ENCODE assay signal across 8 mouse cellular contexts in the genomic region with DNA sequence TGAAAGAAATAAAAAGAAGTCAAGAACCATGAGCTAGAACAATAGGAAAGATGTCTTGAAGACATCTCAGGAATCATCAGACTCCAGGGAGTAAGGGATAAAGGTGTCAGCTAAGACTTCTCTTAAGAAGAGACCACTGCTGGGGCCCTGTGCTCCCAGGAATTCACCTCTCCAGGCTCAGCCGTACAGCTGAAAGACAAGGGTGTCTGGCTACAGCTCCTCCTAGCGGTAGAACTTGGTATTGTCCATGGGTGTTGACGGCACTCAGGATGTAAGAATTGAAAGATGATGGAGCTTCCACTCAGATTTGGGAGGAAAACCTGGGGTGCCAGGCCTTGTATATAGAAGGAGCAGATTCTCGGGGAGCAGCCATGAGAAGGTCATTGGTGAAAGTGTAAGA. TPM values are rescaled to one million over a fixed set of nuclear protein-coding genes. Genes with fewer than 3 reads are reported as not detected.
DNase-seq lines count a peak whose midpoint lies in the region; ATAC-seq and TF ChIP-seq lines count a peak whose summit lies in the region.

No protein-coding gene starts in this region.

- no peaks in the 10 kb centered on the region for H3K9me3 ChIP-seq in forebrain, postnatal 0 days (ENCODE audit: low read length)
- H3K9me3 ChIP-seq in forebrain, embryonic 15.5 days: no peaks in the 10 kb centered on the region
- no peaks in the 10 kb centered on the region for H3K9me3 ChIP-seq in stomach, postnatal 0 days (ENCODE audit: control insufficient read depth, low read length)

- H3K4me2 ChIP-seq in forebrain, postnatal 0 days (ENCODE audit: low read depth): no peak overlapping the region
- H3K4me2 ChIP-seq in forebrain, embryonic 15.5 days (replicated peaks): no peak overlapping the region
- no peak overlapping the region for H3K4me2 ChIP-seq in stomach, postnatal 0 days (replicated peaks; ENCODE audit: low read depth)

- no peak for TF ChIP-seq EP300 in stomach, postnatal 0 days (optimal IDR thresholded peaks at IDR 0.05)

- H3K27ac ChIP-seq in forebrain, postnatal 0 days (ENCODE audit: low read depth, low read length): no peak overlapping the region
- no peak overlapping the region for H3K27ac ChIP-seq in forebrain, embryonic 15.5 days (replicated peaks)
- H3K27ac ChIP-seq in stomach, postnatal 0 days (replicated peaks): no peak overlapping the region

- no peak for ATAC-seq in forebrain, postnatal 0 days
- ATAC-seq in forebrain, embryonic 15.5 days (replicated peaks): no peak
- ATAC-seq in Patski: peak; percentile 35
- ATAC-seq in granulocyte monocyte progenitor cell, adult 5-6 weeks (replicated peaks; ENCODE audit: poor library complexity, severe bottlenecking): peak; percentile 80
- ATAC-seq in stomach, postnatal 0 days (ENCODE audit: low FRiP score, low TSS enrichment): peak; percentile 29; the same call in 1 of the 2 replicates

- WGBS in forebrain, postnatal 0 days: 4% methylated on average over 4 of the region's 4 CpGs
- WGBS in forebrain, embryonic 15.5 days: 3% methylated on average over 4 of the region's 4 CpGs
- WGBS in stomach, postnatal 0 days: 5% methylated on average over 4 of the region's 4 CpGs

- H3K4me1 ChIP-seq in forebrain, postnatal 0 days (ENCODE audit: insufficient read depth): no peaks in the 10 kb centered on the region
- no peaks in the 10 kb centered on the region for H3K4me1 ChIP-seq in forebrain, embryonic 15.5 days
- H3K4me1 ChIP-seq in stomach, postnatal 0 days (replicated peaks; ENCODE audit: control insufficient read depth, insufficient read depth): no peaks in the 10 kb centered on the region

- peak; percentile 79 for DNase-seq in forebrain, postnatal 0 days
- peak; percentile 15 for DNase-seq in Patski (ENCODE audit: low read depth, low spot score)
- DNase-seq in cerebellum, postnatal 10 days: peak; percentile 90 to 93
- DNase-seq in layer of hippocampus, postnatal 25 days (ENCODE audit: extremely low spot score in 1 of 2, low spot score in 1 of 2): peak; percentile 74 to 96
- peak; percentile 89 for DNase-seq in naive thymus-derived CD4-positive, alpha-beta T cell, adult 2 months (ENCODE audit: low read depth)
- DNase-seq in stomach, postnatal 0 days (ENCODE audit: low spot score): peak; percentile 76

- POLR2A ChIA-PET in Patski (lab: Charles Lee): interaction anchor here (1.3 kb wide), 1 partner anchor 14 kb away, joined by 5 read pairs; no protein-coding TSS in a partner anchor

- TF ChIP-seq CTCF in forebrain, postnatal 0 days (IDR thresholded peaks at IDR 0.05; ENCODE audit: low read depth): peak; percentile 88
- TF ChIP-seq CTCF in Patski (IDR thresholded peaks at IDR 0.05): peak; percentile 95
- peak; percentile 95 for TF ChIP-seq CTCF in stomach, postnatal 0 days (IDR thresholded peaks at IDR 0.05; ENCODE audit: low read depth)

- in situ Hi-C loops in Patski (cut with MboI; ENCODE audit: low pct_unique_long_range_greater_than_20kb): no loop called here

- CTCF ChIA-PET in Patski (lab: Charles Lee): interaction anchor here (0.8 to 4.3 kb wide), 24 partner anchors 8 to 87 kb away, joined by 3 to 40 read pairs (median 4); a partner anchor contains a TSS

- no peaks in the 10 kb centered on the region for H3K27me3 ChIP-seq in forebrain, postnatal 0 days (ENCODE audit: insufficient read depth, low read length)
- H3K27me3 ChIP-seq in forebrain, embryonic 15.5 days: no peaks in the 10 kb centered on the region
- peaks cover 57% of the 10 kb centered on the region for H3K27me3 ChIP-seq in Patski
- H3K27me3 ChIP-seq in stomach, postnatal 0 days (ENCODE audit: control insufficient read depth, insufficient read depth, low read length): no peaks in the 10 kb centered on the region

- H3K4me3 ChIP-seq in forebrain, postnatal 0 days (ENCODE audit: low read depth, low read length): no peak overlapping the region
- no peak overlapping the region for H3K4me3 ChIP-seq in forebrain, embryonic 15.5 days
- H3K4me3 ChIP-seq in stomach, postnatal 0 days (ENCODE audit: low read depth, low read length): no peak overlapping the region

- no peaks in the 10 kb centered on the region for H3K36me3 ChIP-seq in forebrain, postnatal 0 days (ENCODE audit: insufficient read depth)
- no peaks in the 10 kb centered on the region for H3K36me3 ChIP-seq in forebrain, embryonic 15.5 days
- H3K36me3 ChIP-seq in stomach, postnatal 0 days (ENCODE audit: control insufficient read depth, insufficient read depth, low read length): no peaks in the 10 kb centered on the region

- H3K9ac ChIP-seq in forebrain, postnatal 0 days: no peak overlapping the region
- no peak overlapping the region for H3K9ac ChIP-seq in forebrain, embryonic 15.5 days (replicated peaks)
- no peak overlapping the region for H3K9ac ChIP-seq in stomach, postnatal 0 days (ENCODE audit: low read length)

RNA-seq across cellular contexts. Expression of a gene that starts 7.9 kb away (rescaled TPM):
- total RNA-seq in forebrain, postnatal 0 days (2014; rRNA removed): not detected in 2 replicates
- polyA plus RNA-seq in forebrain, postnatal 0 days (2015; fragmentation: Nextera tagmentation; extraction: Ambion mirVana): not detected in 2 replicates
- not detected in 2 replicates for polyA plus RNA-seq in forebrain, embryonic 15.5 days (2015; fragmentation: Nextera tagmentation; extraction: Ambion mirVana)
- not detected for polyA plus RNA-seq in Patski (2021)
- not detected in 2 replicates for total RNA-seq in granulocyte monocyte progenitor cell, adult 5-6 weeks (2014; fragmentation: Nextera tagmentation)
- total RNA-seq in granulocyte monocyte progenitor cell, adult 5-6 weeks (2017): 0.10 TPM in 1 of 2 replicates, not detected in the other
- total RNA-seq in layer of hippocampus, postnatal 25 days (2021): not detected
- 0.08 and 0.11 TPM in 2 replicates for polyA plus RNA-seq in stomach, postnatal 0 days (2015; fragmentation: Nextera tagmentation; extraction: Ambion mirVana)

RNA-seq across cellular contexts. Expression of a gene that starts 14.5 kb away (rescaled TPM):
- 10.4 and 12.3 TPM in 2 replicates for total RNA-seq in forebrain, postnatal 0 days (2014; rRNA removed)
- 4.3 and 4.9 TPM in 2 replicates for polyA plus RNA-seq in forebrain, postnatal 0 days (2015; fragmentation: Nextera tagmentation; extraction: Ambion mirVana)
- polyA plus RNA-seq in forebrain, embryonic 15.5 days (2015; fragmentation: Nextera tagmentation; extraction: Ambion mirVana): 4.7 and 7.2 TPM in 2 replicates
- polyA plus RNA-seq in Patski (2021): 2.8 TPM
- 1.8 and 9.6 TPM in 2 replicates for total RNA-seq in granulocyte monocyte progenitor cell, adult 5-6 weeks (2014; fragmentation: Nextera tagmentation)
- total RNA-seq in granulocyte monocyte progenitor cell, adult 5-6 weeks (2017): 0.57 and 1.0 TPM in 2 replicates
- 10 to 100 TPM; 11.1 TPM for total RNA-seq in layer of hippocampus, postnatal 25 days (2021)
- polyA plus RNA-seq in stomach, postnatal 0 days (2015; fragmentation: Nextera tagmentation; extraction: Ambion mirVana): 6.1 and 6.8 TPM in 2 replicates

RNA-seq across cellular contexts. Expression of a gene that starts 41.9 kb away (rescaled TPM):
- total RNA-seq in forebrain, postnatal 0 days (2014; rRNA removed): 0.54 and 8.7 TPM in 2 replicates
- 0.23 TPM in 2 replicates for polyA plus RNA-seq in forebrain, postnatal 0 days (2015; fragmentation: Nextera tagmentation; extraction: Ambion mirVana)
- 0.41 and 0.52 TPM in 2 replicates for polyA plus RNA-seq in forebrain, embryonic 15.5 days (2015; fragmentation: Nextera tagmentation; extraction: Ambion mirVana)
- 0.06 TPM for polyA plus RNA-seq in Patski (2021)
- total RNA-seq in granulocyte monocyte progenitor cell, adult 5-6 weeks (2014; fragmentation: Nextera tagmentation): not detected in 2 replicates
- not detected in 2 replicates for total RNA-seq in granulocyte monocyte progenitor cell, adult 5-6 weeks (2017)
- total RNA-seq in layer of hippocampus, postnatal 25 days (2021): under 1 TPM; 0.09 to 0.10 TPM
- polyA plus RNA-seq in stomach, postnatal 0 days (2015; fragmentation: Nextera tagmentation; extraction: Ambion mirVana): 0.18 and 0.19 TPM in 2 replicates

RNA-seq across cellular contexts. Expression of a gene that starts 43.7 kb away (rescaled TPM):
- 1.5 and 2.2 TPM in 2 replicates for total RNA-seq in forebrain, postnatal 0 days (2014; rRNA removed)
- polyA plus RNA-seq in forebrain, postnatal 0 days (2015; fragmentation: Nextera tagmentation; extraction: Ambion mirVana): 1.7 and 2.9 TPM in 2 replicates
- 1.0 and 1.3 TPM in 2 replicates for polyA plus RNA-seq in forebrain, embryonic 15.5 days (2015; fragmentation: Nextera tagmentation; extraction: Ambion mirVana)
- polyA plus RNA-seq in Patski (2021): not detected
- total RNA-seq in granulocyte monocyte progenitor cell, adult 5-6 weeks (2014; fragmentation: Nextera tagmentation): not detected in 2 replicates
- total RNA-seq in granulocyte monocyte progenitor cell, adult 5-6 weeks (2017): not detected in 2 replicates
- under 1 TPM in 1 of 2 experiments, not detected in 1; 0.39 TPM for total RNA-seq in layer of hippocampus, postnatal 25 days (2021)
- polyA plus RNA-seq in stomach, postnatal 0 days (2015; fragmentation: Nextera tagmentation; extraction: Ambion mirVana): 0.39 and 0.41 TPM in 2 replicates

RNA-seq across cellular contexts. Expression of a gene that starts 46.8 kb away (rescaled TPM):
- 74.2 and 77.1 TPM in 2 replicates for total RNA-seq in forebrain, postnatal 0 days (2014; rRNA removed)
- polyA plus RNA-seq in forebrain, postnatal 0 days (2015; fragmentation: Nextera tagmentation; extraction: Ambion mirVana): 20.6 and 23.0 TPM in 2 replicates
- 16.5 and 17.3 TPM in 2 replicates for polyA plus RNA-seq in forebrain, embryonic 15.5 days (2015; fragmentation: Nextera tagmentation; extraction: Ambion mirVana)
- 72.2 TPM for polyA plus RNA-seq in Patski (2021)
- 25.9 and 35.4 TPM in 2 replicates for total RNA-seq in granulocyte monocyte progenitor cell, adult 5-6 weeks (2014; fragmentation: Nextera tagmentation)
- total RNA-seq in granulocyte monocyte progenitor cell, adult 5-6 weeks (2017): 29.6 and 33.4 TPM in 2 replicates
- 10 to 100 TPM; 60.5 to 63.5 TPM for total RNA-seq in layer of hippocampus, postnatal 25 days (2021)
- 7.1 and 8.0 TPM in 2 replicates for polyA plus RNA-seq in stomach, postnatal 0 days (2015; fragmentation: Nextera tagmentation; extraction: Ambion mirVana)

Comparison
In these comparisons a context has a peak if more than half of its experiments do, and no peak if none do; other contexts are left out.
1. ATAC-seq: peak in Patski (single experiment), granulocyte monocyte progenitor cell, adult 5-6 weeks (single experiment) and stomach, postnatal 0 days (single experiment); none in forebrain, postnatal 0 days (single experiment) and forebrain, embryonic 15.5 days (single experiment).
2. DNase-seq: peak in every context shown above with its lines; median percentile 92 in cerebellum, postnatal 10 days; 89 in naive thymus-derived CD4-positive, alpha-beta T cell, adult 2 months; 85 in layer of hippocampus, postnatal 25 days; 79 in forebrain, postnatal 0 days; 76 in stomach, postnatal 0 days; 15 in Patski.
3. Peak in every context shown above with its lines, with median percentiles within 50 percentile points of each other: CTCF ChIP-seq.